Mouse (Mus musculus) frontal cortex, postnatal 14 days (tissue): ENCODE measurements around the gene Acsf3.

Experiments used
- DNase-seq, 2 experiments: peaks; one replicate each; pipeline ENCODE4 v3.0.0; 2022; ENCODE audit warnings: low spot score in 2 of 2

The Acsf3 gene

DNA sequence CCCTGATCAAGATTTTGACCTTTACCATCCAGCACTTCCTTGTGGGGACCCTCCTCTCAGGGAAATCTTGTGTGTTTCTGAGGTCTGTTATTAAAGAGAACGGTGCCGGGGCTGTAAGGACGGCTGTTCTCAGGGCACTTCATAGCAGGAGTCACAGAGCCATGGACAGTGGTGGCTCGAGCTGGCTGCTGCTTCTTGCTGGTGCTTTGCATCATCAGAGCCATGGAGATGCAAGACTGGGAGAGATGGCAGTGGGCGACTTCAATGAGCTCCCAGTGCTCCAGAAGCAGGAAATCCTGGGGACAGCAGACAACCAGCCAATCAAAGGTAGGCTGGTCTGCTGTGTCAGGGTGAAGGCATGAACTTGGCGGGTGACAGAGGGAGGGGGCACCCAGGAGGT is 14.2 kb upstream of the Acsf3 start:
- no peak for DNase-seq

DNA sequence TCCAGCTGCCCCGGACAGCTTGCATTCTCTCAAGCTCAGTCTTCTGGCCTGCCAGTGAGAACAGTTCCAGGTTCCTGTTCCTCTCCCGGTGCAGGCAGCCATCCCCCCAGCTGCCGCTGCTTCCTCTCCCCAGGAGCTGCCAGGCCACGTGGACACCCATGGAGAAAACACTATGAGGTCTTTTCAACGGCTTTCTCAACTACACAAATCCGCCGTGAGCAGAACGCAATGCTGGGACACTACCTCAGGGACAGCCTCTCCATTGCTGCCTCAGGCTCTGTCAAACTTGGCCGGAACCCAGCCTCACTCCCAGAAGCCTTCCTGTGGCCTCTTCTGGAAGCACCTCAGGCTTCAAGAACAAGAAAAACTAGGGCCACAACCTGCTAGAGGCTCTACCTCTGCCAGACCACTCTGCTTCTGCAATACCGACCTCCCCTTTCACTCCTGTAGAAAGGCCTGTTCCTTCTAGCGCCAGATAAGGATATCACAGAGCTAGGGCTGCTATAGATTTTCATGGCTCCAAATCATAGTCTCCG is 12.5 kb upstream of the Acsf3 start:
- DNase-seq: no peak

DNA sequence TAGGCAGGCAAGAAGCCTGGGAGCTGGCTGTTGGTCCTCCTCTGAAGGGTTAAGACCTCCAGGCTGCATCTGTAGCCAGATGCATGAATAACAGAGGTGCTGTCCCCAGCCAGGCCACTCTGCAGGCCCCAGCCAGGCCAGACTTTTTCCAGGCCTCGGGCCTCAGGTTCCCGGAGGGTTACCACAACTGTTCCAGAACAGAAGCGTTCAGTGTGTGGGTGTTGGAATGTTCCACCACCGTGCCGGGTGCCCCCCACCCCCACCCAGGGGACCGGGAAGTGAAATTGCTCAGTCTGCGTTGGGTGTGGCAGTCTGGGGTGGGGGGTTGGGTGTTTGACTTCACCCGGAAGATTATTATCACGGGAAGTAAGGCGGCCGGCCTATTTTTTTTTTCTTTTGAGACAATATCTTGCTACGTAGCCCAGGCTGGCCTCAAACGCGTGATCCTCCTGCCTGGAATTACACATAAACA is 12.0 kb upstream of the Acsf3 start:
- no peak for DNase-seq

DNA sequence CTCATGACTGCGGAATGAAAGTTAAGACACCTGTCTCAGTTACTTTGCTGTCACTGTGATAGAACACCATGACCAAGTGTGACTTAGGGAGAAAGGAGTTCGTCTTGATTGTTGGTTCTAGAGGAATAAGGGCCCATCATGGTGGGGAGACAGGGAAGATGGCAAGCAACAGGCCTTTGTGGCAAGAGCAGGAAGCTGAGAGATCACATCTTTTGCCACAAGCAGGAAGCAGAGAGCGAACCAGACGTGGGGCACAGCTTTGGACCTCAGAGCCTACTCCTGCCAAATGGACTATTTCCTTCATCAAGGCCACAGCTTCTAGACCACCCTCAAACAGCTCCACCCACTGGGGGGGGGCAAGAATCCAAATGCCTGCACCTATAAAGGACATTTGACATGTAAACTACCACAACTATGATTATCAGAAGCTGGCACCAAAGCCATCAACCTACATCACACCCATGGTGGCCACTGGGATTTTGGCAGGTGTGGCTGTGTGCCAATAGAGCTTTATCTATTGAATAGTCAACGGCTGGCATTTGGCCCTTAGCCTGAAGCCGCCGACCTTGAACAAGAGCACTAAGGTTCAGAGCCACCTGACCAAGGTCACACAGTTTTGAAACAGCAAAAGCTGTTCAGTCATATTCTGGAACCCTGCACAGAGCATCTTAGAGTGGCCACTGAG is 10.4 kb upstream of the Acsf3 start:
- DNase-seq: no peak

DNA sequence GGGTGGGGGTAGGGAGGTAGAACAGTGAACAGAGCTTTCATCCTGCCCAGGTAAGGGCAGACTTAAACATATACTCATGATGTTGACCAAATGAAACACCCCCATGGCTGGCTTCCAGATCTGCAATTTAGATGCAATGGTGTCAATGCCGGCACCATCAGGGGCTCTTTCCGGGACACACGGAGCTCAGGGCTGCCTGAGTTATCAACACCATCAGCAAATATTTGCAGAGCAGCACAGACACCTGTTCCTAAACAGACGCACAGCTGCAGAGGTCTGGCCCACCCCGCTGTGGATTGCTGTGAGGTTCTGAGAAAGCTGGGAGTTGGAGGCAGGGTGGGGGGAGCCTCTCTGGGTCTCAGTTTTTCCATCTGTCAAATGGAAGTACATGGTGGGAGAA is 9.1 kb upstream of the Acsf3 start:
- no peak for DNase-seq

DNA sequence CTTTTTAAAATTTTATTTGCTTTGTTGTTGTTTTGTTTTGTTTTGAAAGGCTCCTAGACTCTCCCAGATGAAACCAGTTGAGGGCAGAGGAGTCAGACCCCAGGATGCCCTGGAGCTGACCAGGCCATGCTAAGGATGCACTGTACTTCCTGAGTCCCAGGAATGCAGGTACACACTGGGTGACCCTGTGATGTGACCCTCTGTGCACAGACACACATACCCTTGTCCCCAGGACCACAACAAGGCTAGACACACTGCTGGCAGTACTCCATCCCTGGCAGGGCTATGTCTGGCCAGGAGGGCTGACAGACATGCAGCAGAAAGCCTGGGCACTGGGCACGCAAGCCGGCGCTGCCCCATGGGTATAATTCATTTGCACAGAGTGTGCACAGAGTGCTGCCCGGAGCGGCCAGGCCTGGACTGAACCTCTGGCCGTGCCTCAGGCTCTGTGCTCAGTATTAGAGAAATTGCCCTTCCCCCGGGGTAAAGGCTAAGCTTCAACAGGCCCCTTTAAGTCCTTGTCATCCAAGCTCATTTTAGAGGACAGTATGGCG is 8.6 kb upstream of the Acsf3 start:
- no peak for DNase-seq

DNA sequence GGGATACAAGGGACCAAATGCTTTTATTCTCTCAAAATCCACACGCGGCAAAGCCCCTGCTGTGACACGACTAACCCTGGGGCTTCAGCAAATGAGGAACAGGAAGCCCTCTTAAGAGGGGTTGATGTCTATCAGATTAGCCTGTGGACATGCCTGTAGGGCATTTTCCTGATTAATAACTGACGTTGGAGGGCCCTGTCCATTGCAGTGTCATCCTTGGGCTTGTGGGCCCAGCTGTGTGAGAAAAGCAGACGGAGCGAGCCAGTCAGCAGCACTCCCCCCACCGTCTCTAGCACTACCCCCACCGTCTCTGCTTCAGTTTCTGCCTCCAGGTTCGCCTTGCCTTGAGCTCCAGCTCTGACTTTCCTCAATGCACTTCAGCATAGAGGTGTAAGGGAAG is 8.1 kb upstream of the Acsf3 start:
- DNase-seq: no peak

DNA sequence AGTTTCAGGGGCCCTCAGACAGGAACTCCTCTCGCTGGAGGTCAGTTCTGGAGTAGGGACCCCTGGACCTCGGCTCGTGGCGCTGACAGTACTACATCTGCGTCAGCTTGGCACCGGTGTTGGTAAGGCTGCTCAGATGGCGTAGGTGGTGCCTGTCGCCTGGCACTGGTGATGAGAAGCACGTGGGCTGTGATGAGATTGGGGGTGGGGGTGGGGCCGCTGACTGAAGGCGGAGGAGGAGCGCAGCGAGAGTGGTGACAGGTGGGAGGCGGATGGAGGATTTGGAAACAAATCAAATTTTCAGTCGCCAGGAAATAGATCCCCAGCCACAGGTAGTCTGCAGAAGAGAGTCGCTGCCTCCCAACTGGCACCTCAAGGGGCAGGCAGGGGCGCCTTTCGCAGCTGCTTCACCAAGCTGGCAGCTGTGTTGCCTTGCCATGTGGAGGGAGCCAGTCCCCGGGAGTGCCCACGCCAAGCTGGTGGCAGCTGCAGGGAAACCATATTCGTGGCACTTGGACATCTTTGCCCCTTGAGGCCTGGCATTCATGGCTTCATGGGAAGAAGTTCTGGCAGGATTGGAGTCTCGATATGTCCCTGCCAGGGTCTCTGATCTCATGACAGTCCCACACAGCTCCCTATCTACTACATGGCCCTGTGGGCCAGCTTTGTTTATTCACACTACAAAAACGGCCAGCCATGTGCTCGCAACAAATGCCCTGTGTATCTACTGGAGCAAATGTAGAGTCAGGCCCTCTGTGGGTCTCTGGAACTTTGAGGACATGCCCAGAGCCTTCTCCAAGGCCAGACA is 5.8 kb upstream of the Acsf3 start:
- DNase-seq: peak in 1 of 2 experiments; percentile 34

DNA sequence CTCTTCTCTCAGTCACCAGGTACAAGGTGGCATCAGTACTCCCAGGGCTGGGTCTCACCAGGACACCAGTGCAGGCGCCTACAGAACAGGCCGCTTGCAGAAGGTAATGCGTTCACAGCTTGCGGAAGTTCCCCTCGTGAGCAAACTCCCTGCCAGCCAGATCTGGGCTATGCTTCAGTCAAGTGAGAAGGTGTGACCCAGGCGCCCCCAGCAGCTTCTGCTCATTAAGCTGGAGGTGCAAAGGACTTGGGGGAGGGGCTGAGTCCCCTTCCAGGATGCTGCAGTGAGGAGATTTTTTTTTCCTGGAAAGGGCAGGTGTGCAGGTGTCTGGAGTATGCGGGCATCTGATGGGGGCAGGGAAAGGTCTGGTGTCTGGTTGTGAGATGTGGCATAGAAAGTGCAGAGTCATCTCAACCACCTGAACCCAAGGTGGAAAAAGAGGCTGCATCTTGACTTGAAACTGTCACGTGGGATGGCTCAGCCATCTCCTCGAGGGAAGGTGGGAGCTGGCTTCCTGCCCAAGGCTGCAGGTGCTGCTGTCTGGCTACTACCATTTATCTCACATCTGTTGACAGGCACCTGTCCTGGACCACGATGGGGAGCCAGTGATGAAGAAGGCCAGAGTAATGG is 2.7 kb upstream of the Acsf3 start:
- DNase-seq: no peak

DNA sequence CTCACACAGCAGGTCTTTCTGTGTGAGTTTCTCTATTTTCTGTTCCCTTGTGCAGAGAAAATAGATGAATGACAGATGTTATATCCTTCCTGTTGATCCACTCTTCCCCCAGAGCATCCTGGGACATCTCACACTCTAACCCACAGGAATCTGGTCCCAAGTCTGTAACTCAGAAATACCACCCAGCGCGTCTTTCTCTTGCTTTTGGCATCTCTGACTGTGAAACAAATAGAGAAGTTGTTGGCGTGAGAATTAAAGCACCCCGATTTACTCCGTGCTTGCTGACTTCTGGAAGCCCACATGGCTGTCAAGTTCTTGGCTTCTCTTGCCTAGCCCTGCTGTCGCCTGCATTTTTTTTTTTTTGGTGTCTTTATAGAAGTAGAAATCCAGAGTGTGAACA is 2.4 kb downstream of the Acsf3 start:
- DNase-seq: no peak

DNA sequence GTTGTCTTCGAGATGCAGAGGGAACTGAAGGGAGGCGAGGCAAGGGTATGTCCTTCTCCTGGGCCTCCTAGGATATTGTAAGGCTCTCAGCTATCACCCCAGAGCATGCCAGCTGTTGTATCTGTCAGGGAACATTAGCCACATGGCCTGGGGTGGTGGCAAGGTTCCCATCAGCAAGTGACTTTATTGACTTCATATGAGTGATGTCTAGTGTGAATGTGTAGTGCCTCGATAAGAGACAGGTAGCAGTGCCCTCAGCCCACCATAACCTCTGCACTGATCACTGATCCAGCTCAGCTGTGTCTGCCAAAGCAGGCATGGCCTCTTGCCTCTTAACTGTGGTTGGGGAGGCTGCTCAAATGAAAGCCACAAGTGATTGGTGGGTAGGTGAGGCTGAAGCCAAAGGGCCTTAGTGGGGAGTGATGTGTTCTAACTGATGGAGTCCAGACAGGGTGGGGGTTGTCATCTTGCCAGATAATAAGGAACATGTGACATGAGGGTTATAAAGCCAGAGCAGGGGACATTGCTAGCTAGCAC is 3.5 kb downstream of the Acsf3 start:
- DNase-seq: no peak

DNA sequence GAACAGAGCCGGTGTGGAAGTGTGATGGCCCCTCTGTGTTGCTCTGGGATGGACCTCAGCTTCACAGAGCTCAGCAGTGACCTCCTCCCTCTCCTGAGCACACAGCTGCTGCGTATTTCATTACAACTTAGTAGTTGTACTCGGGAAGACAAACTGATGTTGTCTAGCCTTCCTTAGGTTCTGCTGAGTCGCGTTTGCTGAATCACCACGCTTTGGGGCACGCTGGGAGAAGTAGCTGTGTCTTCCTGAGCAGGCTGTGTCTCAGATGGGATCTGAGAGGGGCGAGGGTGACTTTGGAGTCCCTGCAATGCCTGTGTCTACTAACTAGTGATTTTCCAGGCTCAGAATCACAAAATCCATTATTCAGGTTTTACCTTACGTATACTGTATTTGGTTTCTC is 4.0 kb downstream of the Acsf3 start:
- DNase-seq: no peak

DNA sequence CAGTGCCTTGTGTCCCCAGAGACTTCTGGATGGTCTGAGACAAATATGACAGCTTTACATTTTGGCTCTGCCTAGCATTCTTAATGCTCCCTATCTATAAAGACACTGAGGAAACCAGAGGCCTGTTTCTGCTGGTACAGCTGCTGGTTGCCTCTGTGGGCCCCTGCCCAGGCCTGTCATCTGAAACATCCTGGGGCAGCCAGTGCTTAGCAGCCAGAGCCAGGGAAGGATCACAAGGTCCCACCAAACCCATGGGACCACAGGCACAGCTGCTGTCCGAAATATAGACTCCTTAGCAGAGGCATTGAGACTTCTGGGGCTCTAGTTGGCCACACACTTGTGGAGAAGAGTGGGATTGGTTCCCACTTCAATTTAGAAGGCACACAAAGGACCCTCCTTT is 9.5 kb downstream of the Acsf3 start:
- DNase-seq: no peak

DNA sequence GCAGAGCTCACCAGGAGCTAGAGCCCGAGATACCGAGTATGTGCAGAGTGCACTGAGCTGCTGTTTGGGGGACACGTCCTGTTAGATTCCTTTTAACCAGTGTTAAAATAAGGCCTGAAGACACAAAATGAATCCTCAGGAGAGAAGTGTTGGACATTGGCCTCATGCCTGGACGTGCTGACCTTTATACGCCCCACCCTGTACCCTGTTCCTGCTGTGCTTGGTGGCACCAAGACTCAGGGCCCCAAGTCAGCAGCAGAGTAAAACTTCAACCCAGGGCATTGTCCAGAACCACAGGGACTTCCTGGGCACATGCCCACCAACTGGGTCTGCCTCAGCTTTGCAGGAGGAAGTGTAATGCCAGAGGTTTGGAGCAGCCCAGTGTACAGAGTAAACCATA is 14.5 kb downstream of the Acsf3 start:
- no peak for DNase-seq

DNA sequence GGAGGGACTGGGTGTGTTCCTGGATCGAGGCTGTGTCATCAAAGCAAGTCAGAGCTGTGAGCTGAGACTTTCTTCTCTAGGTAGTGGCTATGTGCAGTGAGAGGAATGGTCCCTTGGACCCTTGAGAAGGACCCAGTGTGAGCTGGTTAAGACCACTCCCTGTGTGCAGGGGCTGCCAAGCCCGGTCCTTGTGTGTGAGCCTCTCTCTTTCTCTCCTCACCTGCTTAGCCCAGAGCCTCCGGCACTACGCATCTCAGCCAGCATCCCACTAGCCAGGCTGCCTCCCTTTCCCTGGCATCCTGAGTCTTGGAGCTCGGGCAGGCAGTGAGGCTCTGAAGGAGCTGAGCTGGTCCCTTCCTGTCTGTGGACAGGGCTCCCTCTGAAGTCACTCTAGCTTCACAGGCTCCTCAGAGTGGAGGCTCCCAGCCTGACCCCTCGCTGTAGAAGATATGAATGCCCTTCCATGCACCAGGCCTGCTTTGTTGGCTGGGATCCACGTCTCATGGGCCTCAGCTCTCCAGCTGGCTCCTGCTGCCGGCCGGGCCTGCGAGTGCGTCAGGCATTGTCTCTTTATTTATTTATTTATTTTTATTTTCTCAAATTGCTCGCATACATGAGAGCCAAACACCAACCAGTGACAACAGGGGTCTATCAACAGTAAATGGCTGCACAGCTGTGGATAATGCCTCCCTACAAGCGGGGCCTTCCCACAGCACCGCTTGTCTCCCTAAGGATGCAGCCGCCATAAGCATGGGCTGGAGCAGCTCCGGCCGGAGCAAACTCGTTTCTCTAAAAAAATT is 18.3 kb downstream of the Acsf3 start:
- no peak for DNase-seq

DNA sequence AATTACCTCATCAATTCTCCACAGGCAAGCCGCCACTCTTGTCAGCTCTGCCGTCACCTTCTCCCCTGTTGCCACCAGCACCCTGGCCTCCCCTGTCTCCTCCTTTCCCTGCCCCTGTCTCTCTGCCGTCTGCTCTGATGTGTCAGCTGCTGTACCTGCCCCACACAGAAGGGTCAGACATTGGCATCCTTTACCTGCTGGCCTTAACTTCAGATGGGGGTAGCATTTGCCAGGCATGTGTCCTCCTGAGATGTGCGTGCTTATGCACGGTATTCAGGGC is 18.8 kb downstream of the Acsf3 start:
- no peak for DNase-seq

DNA sequence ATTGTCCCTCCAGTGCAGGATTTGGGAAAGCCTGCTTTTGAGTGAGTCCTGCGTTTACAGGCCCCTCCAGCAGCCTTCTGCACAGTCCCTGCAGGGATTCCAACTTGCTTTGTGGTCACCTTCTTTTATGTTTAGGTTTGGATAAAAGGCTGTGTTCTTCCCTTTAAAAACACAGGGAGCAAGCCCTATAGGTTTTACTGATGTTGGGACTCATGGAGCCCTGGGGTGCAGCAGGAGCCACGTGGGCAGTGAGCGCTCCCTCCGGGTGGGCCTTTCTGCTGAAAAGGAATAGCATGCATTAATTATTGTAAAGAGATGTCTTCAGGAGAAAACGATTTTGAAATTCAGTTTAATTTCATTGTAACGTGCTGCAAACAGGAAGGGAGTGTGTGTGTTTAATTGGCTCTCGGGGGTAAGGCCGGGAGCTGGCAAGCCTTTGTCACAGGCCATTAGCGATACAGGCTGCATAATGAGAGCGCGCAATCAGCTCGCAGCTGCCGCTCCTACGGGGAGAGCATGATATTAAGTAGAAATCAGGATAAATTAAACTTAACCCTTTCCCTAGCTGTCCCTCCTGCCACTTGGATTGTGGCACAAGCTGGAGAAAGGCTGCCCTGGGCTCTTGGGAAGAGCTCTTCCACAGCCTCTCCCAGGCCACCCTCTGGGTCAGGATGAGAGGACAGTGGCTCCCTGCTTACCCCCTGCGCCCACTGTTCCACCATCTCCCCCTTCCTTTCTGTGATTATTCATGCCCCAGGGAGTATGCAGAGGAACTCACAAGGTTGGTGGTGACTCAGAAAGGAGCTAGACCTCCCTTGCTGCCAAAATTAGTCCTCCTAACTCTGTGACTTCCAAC is 28.8 kb downstream of the Acsf3 start:
- DNase-seq: no peak

DNA sequence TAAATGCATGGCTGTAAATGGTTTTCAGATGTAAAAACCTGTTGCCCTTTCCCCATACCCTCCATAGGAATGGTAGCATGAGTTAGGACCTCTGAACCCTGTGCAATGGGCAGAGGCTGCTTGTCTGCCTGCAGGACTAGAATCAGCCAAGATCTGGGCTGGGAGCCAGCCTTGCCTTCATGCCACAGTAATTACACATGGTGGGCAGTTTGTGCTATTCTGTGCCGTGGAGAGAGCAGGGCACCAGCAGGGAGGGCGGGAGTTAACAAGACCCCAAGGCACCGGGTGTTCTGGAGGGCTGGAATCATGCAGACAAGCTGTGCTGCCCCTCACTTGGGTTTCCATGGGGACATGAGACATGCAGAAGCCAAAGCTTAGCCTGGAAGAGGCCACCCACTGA is 30.1 kb downstream of the Acsf3 start:
- DNase-seq: no peak

DNA sequence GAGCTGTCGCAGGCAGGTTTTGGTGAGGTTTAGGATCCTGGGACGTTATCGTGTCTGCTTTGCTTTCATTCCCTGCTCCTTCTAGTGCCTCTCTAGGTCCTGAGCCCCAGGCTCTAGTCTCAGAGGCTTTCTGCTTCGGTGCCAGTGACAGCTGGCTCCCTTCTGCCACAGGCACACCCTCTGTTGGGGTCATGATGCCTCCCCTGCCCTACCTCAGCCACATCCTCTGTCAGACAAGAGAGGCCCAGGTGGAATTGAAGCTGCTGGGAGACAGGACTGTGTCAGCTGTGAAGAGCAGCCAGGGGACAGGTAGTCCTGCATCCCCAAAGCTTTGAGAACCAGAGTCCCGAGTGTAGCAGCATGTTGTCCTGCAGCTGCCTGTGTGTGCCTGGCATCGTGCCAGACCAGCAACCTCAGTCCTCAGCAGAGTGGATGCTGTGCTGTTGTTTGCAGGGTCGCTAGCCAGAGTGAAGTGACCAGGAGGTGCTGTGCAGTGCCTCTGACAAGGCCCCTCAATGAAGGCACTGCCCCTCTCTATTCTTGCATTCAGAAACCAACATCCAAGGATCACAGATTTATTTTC is 31.8 kb downstream of the Acsf3 start:
- no peak for DNase-seq

DNA sequence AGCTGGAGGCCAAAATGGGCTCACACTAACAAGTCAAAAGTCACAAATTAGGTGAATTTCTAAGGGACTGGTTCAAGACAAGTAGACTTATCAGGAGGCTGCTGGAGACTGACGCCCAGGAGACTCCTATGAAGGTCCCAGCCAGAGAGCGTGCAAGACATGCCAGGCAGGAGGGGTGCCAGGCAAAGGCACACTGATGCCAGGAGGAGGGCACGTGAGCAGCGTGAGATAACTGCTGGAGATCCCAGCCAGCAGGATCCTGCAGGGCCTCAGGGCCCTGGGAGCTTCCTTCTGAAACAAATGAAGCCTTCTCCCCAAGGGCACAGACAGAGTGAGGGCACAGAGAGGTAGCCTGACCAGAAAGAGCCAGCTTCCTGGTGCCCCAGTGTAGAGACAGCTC is 32.6 kb downstream of the Acsf3 start:
- no peak for DNase-seq
